Mouse (Mus musculus): ENCODE data around the gene Nrn1l. TPM values are rescaled to one million over a fixed set of nuclear protein-coding genes. Genes with fewer than 3 reads are reported as not detected.

The Nrn1l gene
- polyA plus RNA-seq, 1 experiment = 8.5 TPM

DNA sequence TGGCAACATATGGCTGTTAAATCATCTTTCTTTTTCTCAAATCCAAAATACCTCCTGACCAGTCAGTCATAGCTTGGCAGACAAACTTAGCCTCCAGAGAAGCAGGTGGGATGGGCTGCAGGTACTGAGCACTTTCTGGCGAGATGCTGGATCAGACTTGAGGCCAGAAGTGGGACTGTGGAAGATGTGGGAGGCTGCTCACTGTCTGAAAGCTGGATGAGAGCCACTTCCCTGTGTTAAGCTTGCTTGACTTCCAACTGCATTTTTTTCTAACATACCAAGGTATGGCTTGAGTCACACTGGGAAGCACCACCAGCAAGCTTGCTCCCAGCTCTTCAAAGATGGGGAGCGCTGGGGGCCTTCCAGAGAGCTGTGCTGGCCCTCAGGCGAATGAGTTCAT lies 31.8 kb downstream of the Nrn1l start:
- Histone ChIP-seq H3K27ac (ENCODE audit: insufficient read depth, low read length) (peak overlapping the region; percentile 27; the same call in 1 of the 2 replicates), H3K4me3 (ENCODE audit: insufficient read depth, low read length) (no peak overlapping the region), H3K4me1 (ENCODE audit: control insufficient read depth, insufficient read depth, low read length) (peaks cover 2% of the 10 kb centered on the region)
- no peak for TF ChIP-seq POLR2A (IDR thresholded peaks at IDR 0.05; ENCODE audit: extremely low read depth, insufficient read depth, low read length)
- no peak for TF ChIP-seq CTCF (IDR thresholded peaks at IDR 0.05; ENCODE audit: extremely low read depth, insufficient read depth, low read length)

DNA sequence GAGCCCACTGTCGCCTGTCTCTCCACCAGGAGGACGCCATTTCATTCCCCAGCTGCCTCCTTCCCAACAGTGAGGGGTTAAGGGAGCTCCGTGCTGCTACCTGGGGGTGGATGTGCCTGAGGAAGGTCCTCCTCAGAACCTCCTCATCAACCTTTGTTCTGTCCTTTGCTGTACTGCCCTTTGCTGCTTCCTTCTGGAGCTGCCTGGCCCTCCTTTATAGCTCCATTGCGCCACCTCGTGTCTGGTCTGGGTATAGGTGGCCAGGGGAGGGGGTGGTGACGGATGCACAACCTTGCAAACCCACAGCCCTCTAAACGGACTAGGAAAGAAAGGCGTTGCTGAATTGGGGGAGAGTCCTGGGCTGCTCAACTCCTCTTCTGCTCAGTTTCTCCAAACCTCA lies 37.2 kb downstream of the Nrn1l start:
- no peak overlapping the region for H3K4me3 ChIP-seq (ENCODE audit: insufficient read depth, low read length)
- TF ChIP-seq POLR2A (IDR thresholded peaks at IDR 0.05; ENCODE audit: extremely low read depth, insufficient read depth, low read length) (no peak), CTCF (IDR thresholded peaks at IDR 0.05; ENCODE audit: extremely low read depth, insufficient read depth, low read length) (peak; percentile 92)
- H3K27ac ChIP-seq (ENCODE audit: insufficient read depth, low read length) = no peak overlapping the region
- no peaks in the 10 kb centered on the region; the same call in 1 of the 2 replicates for H3K4me1 ChIP-seq (ENCODE audit: control insufficient read depth, insufficient read depth, low read length)

DNA sequence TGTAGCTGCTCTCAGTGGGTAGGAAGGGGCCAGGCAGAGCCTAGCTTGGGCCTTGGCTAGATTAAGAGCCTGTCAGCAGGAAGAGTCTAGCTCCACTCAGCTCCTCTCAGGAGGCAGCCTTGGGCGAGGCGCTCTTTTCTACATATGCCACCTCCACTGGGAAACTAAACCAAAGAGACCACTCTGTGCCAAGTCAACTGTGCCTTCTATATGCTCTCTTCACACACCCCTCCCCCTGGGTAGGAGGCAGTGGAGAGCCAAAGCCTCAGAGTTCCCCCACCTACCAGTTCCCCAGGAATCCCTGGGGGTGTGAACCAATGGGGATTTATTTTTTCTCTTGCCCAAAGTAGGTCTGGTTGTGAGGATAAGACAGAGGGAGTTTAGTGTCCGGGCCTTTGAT lies 37.9 kb downstream of the Nrn1l start:
- Histone ChIP-seq H3K4me3 (ENCODE audit: insufficient read depth, low read length) (no peak overlapping the region), H3K27ac (ENCODE audit: insufficient read depth, low read length) (peak overlapping the region; percentile 22), H3K4me1 (ENCODE audit: control insufficient read depth, insufficient read depth, low read length) (peaks cover 2% of the 10 kb centered on the region)
- TF ChIP-seq POLR2A (IDR thresholded peaks at IDR 0.05; ENCODE audit: extremely low read depth, insufficient read depth, low read length) = peak; percentile 40; the same call in 1 of the 2 replicates
- TF ChIP-seq CTCF (IDR thresholded peaks at IDR 0.05; ENCODE audit: extremely low read depth, insufficient read depth, low read length) = no peak

DNA sequence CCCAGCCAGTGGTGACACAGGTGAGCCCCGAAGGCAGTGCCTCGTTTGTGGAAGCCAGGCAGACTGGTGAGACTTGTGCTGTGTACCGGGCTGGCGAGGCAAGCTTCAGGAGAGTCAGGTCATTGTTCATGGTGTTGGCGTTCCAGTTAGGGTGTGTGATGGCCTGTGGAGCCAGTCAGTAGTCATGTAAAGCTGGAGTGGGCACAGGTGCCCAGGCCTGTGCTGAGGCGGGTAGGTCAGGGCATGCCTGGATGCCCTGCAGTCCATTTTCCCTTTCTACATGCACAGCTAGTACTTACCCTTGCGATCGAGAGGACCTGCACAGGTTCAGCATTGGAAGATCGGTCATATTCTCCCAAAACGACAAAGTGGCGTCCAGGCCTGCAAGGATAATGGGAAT lies 39.2 kb downstream of the Nrn1l start:
- peaks cover 2% of the 10 kb centered on the region for H3K4me1 ChIP-seq (ENCODE audit: control insufficient read depth, insufficient read depth, low read length)
- H3K27ac ChIP-seq (ENCODE audit: insufficient read depth, low read length) = no peak overlapping the region
- H3K4me3 ChIP-seq (ENCODE audit: insufficient read depth, low read length) = no peak overlapping the region
- TF ChIP-seq POLR2A (IDR thresholded peaks at IDR 0.05; ENCODE audit: extremely low read depth, insufficient read depth, low read length) = no peak
- TF ChIP-seq CTCF (IDR thresholded peaks at IDR 0.05; ENCODE audit: extremely low read depth, insufficient read depth, low read length) = no peak

DNA sequence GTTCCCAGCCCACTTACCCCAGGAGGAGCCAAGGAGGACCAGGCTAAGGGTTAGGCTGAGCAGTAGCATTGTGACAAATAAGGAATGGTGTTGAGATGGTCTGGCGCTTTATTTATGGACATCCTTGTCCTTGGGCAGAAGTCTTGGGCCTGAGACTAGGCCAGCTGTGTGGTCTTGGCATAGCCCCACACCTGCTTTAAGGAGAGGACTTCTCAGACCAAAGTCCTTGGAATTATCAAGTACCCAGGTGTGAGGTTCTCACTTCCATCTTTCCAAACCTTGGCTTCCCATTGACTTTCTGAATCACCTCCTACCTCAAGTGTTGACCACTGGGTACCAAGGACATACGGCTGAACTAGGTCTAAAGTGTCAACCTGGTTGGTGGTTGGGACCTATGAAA lies 40.4 kb downstream of the Nrn1l start, which contains the start of gene Ctrl:
Gene Ctrl, minus strand, starts transcription at position 101 of the 400 bp plus-strand sequence.
- Histone ChIP-seq H3K4me3 (ENCODE audit: insufficient read depth, low read length) (no peak within 1 kb of the TSS), H3K4me1 (ENCODE audit: control insufficient read depth, insufficient read depth, low read length) (peaks cover 2% of the 10 kb centered on the region), H3K27ac (ENCODE audit: insufficient read depth, low read length) (no peak within 1 kb of the TSS)
- no peak for TF ChIP-seq CTCF (IDR thresholded peaks at IDR 0.05; ENCODE audit: extremely low read depth, insufficient read depth, low read length)

DNA sequence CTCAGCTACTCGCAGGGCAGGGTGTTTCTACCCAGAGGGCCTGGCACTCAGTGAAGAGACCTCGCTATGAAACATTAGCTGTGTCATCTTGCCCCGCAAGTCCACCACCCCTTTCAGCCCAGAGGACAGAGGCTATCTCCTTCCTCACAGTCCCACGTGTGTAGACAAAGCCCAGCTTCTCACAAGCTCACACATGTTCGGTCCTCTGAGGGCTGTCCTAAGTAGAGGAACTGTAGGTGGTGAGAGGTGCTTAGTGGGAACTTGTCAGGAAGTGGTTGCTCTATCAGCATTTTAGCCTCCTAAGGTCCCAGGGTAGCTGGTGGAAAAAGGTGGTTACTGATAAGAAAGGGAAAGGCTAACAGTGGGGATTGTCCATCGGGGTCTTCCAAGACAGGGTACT lies 41.7 kb downstream of the Nrn1l start:
- Histone ChIP-seq H3K4me3 (ENCODE audit: insufficient read depth, low read length) (no peak overlapping the region), H3K27ac (ENCODE audit: insufficient read depth, low read length) (no peak overlapping the region), H3K4me1 (ENCODE audit: control insufficient read depth, insufficient read depth, low read length) (peaks cover 2% of the 10 kb centered on the region)
- TF ChIP-seq POLR2A (IDR thresholded peaks at IDR 0.05; ENCODE audit: extremely low read depth, insufficient read depth, low read length) (no peak), CTCF (IDR thresholded peaks at IDR 0.05; ENCODE audit: extremely low read depth, insufficient read depth, low read length) (no peak)

DNA sequence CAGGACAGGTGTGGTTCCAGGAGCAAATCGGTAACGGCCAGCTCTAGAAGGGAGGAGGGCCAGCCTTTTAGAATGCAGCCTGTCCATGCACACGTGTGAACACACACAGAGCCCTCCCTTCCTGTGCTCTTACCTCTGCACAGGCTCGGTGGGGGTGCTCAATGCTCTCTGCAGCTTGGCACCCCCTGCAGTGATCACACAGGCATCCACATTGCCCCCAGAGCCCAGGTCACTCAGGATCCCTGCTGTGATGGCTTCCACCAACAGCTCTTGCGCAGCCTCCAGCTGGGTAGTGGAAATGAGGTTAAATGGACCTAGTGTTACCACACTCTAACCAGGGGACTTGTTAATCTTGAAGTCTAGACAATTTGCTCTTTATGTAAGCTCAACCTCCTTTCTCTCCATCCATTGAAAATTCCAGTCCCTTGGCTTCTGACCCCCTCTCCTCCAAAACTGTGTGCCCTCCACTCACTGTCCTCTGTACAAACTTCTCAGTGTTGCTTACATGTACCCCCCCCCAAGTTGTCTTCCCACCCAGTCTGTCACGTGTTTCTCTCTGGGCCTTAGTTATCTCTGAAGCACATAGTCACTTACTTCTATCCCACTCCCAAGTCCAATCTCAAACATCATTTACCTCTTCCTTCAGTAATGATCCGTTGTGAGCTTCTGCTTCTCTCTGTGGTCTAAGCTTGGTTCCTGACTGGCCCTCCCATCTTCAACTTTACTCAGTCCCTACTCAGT lies 42.7 kb downstream of the Nrn1l start:
- TF ChIP-seq CTCF (IDR thresholded peaks at IDR 0.05; ENCODE audit: extremely low read depth, insufficient read depth, low read length) (no peak), POLR2A (IDR thresholded peaks at IDR 0.05; ENCODE audit: extremely low read depth, insufficient read depth, low read length) (no peak)
- Histone ChIP-seq H3K4me1 (ENCODE audit: control insufficient read depth, insufficient read depth, low read length) (peaks cover 2% of the 10 kb centered on the region; the same call in 1 of the 2 replicates), H3K4me3 (ENCODE audit: insufficient read depth, low read length) (peak overlapping the region; percentile 91), H3K27ac (ENCODE audit: insufficient read depth, low read length) (peak overlapping the region; percentile 61; the same call in 1 of the 2 replicates)

DNA sequence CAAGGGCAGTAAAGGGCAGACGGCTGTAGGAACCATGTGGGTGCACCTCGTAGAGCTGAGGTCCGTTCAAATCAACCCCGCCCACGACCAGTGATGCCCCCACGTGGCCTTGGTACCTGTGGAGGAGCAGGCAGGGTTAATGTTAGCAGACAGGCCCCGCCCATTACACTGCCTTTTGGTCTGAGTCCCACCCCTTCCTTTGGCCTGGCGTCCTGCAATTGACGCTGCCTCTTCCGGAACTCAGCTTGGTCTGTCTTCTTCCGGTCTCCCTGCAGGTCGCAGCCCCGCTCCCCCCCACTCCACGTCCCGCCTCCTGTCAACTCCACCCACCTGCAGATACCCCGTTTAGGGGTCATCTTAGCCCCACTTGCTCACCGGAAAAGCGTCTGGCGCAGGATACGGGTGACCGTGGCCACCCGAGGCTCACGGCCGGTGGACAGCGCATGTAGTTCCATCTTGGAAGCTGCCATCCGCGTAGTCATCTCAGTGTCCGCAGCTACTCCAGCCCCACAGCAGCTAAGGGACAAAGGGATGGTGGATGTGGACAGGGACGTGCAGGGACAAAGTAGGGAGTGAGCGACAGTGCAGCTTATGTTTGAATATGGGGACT lies 43.6 kb downstream of the Nrn1l start:
- TF ChIP-seq POLR2A (IDR thresholded peaks at IDR 0.05; ENCODE audit: extremely low read depth, insufficient read depth, low read length) (peak; percentile 86), CTCF (IDR thresholded peaks at IDR 0.05; ENCODE audit: extremely low read depth, insufficient read depth, low read length) (no peak)
- peaks cover 2% of the 10 kb centered on the region; the same call in 1 of the 2 replicates for H3K4me1 ChIP-seq (ENCODE audit: control insufficient read depth, insufficient read depth, low read length)
- peak overlapping the region; percentile 91 for H3K4me3 ChIP-seq (ENCODE audit: insufficient read depth, low read length)
- peak overlapping the region; percentile 89 for H3K27ac ChIP-seq (ENCODE audit: insufficient read depth, low read length)

DNA sequence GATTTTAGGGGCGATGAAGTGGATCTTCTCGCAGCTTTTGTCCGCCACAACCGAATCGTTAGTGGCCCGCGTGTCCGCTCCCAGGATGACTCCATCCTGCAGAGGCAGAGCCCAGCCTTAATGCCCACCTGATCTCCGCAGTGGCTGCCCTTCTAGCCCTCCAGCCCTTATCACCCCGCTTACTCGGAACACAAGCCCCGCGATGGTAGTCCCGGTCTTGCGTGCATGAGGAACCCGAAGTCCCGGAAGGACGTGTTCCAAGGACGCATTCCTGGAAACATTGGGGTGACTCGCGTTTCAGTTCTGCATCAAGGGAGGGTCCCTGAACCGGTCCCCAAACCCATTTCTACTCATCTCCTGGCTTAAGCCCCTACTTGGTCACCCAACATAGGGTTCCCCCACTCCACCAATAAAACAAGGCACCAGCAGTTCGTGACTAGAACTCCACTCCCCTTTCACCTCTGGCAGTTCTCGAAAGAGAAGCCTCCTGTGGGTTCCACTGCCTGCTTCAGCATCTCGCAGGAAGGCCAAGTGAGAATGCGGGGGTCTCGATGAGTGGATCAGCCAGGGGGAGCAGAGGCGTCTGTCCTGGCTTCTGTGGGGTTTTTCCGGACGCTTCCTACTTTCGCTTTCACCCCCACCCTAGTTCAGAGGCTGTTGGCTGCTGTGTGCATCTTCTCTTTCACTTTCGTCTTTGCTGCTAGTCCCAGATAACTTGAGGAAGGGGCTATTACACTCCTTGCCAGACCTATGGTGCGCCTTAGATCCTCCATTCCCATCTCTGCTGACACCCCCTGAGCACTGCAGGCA lies 44.3 kb downstream of the Nrn1l start:
- Histone ChIP-seq H3K4me3 (ENCODE audit: insufficient read depth, low read length) (peak overlapping the region; percentile 91), H3K4me1 (ENCODE audit: control insufficient read depth, insufficient read depth, low read length) (peaks cover 2% of the 10 kb centered on the region; the same call in 1 of the 2 replicates)
- TF ChIP-seq POLR2A (IDR thresholded peaks at IDR 0.05; ENCODE audit: extremely low read depth, insufficient read depth, low read length) (peak; percentile 17; the same call in 1 of the 2 replicates), CTCF (IDR thresholded peaks at IDR 0.05; ENCODE audit: extremely low read depth, insufficient read depth, low read length) (no peak)

More for the DNA sequence above, 44.3 kb downstream of the Nrn1l start:
- peak overlapping the region; percentile 89 for H3K27ac ChIP-seq (ENCODE audit: insufficient read depth, low read length)

All from cortical plate, adult 2 months (tissue).